Mouse (Mus musculus) right cerebral cortex, adult 18-20 months (tissue): ENCODE data around the gene Intu.

Experiments used
- DNase-seq: peaks from one replicate; pipeline ENCODE4 v3.0.0; 2022; ENCODE audit warnings: mixed read lengths

Gene Intu

DNA sequence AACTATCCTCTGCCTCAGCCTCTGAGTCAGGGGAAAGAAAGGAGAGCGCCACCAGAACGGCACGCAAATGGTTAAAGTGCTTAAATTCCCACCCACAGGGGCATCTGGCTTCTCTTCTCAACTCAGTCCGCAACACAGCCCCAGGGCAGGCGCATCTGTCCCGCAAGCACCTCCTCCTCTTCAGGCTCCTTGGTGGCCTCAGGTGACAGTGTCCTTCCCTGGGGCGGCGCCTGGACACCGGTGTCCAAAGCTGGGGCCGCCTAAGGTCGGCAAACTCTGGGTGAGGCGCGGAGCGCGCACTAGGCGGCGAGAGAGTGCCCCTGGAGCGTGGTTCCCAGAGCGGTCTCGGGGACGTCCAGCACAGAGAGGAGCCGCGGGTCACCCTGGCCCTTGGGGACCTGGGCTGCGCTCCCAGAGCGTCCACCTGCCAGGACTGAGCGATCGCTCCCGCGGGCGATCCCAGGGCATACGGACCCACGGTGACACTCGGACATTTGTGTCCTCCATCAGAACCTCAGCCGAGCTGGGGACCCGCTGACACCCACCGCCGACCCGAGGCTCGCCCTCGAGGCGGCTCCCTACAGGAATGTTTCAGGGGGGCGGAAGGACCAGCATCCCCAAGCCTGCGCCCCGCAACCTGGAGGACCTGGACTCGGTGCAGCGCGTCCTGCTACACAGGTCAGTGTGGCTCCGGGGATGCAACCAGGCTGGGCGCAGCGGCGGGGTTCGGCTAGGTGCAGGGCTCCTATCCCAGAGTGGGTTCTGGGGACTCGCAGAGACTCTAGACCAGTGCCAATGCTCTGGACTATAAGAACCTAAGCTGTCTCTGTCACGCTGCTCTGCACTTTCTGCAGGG, at the start of gene Intu:
Gene Intu (plus strand): TSS at position 1 of the 856 bp plus-strand sequence.
- DNase-seq, result peak; percentile 29

DNA sequence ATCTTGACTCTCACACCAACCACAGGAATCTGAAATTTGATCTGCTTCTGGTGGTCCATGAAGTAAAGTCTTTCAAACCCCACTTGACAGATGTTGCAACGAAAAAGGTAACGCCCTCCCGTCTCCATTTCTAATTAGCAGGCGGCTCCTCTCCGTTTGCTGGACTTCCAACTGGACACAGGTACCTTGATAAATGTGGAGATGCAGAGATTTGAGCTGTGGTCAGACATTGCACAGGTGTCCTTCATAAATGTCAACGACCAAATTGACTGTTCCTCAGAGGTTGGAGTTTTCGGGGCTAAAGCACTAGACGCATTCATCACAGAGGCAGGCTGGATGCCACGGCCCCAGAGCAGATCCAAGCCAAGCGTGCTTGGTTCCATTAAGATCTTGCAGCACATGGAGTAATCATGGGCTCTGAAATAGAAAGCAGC, 47.8 kb upstream of the Intu start:
- DNase-seq, result no peak

DNA sequence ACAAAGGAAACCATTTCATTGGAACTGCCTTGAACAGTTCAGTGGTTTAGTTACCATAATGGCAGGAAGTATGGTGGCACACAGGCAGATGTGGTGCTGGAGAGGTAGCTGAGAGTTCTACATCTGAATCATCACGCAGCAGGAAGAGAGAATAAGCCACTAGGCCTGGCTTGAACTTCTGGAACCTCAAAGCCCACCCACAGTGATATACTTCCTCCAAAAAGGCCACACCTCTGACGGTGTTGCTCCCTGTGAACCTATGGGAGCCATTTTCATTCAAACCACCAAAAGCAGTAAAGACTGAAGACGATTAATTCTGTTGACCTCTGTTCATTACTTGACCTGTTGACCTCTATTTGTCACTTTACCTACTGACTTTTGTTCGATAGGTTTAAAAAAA, 43.7 kb upstream of the Intu start:
- DNase-seq, result no peak

DNA sequence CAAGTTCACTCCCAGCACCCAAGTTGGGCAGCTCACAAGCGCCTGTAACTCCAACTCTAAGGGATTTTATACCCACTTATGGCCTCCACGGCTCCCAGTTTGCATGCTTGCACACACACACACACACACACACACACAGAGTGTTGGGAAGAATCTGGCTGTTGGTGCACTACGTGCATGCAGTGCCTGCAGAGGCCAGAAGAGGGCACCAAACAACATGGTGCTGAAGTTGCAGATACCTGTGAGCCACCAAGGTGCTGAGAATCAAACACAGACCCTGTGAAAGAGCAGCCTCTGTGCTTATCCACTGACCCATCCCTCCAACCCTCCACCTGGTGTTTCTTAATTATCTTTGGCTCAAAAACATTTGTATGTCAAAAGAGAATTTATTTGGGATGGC, 39.3 kb upstream of the Intu start:
- no peak for DNase-seq

DNA sequence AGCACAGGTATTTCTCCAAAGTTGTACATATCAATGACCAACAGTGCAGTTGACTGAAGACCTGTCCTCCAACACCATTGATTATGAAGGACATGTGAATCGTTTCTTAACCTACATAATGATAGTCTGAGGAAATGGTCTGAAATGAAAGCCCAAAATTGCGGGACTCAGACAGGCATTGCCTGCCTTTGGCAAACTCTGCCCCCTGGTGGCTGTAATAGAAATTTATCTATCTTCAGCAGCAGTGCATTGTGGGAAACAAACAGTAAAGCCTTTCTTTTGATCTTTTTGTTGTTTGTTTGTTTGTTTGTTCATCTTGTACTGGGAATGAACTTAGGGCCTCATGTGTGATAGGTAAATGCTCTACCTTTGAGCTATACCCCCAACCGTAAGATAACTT, 32.2 kb upstream of the Intu start:
- DNase-seq, result no peak

DNA sequence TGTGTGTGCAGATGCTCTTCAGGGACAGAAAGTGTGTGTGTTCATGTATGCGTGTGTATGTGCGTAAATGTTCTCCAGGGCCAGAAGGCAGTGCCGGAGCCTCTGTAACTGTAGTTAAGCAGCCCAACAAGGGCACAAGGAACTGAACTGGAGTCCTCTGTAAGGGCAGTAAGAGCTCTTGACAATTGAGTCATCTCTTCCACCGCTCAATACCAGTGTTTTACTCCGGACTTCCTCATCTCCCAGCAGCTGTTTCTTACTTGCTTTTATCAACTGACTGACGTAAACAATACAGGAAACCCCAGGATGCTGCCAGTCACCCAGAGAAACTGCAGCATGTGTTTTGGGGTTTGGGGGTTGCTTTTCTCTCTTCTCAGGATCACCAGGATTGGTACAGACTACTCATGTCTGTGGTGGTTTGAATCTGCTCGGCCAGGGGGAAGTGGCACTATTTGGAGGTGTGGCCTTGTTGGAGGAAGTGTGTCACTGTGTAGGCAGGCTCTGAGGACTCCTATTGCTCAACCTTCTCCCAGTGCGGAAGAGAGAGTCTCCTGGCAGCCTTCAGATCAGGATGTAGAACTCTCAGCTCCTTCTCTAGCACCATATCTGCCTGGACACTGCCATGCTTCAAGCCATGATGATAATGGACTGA, 30.8 kb upstream of the Intu start:
- no peak for DNase-seq

DNA sequence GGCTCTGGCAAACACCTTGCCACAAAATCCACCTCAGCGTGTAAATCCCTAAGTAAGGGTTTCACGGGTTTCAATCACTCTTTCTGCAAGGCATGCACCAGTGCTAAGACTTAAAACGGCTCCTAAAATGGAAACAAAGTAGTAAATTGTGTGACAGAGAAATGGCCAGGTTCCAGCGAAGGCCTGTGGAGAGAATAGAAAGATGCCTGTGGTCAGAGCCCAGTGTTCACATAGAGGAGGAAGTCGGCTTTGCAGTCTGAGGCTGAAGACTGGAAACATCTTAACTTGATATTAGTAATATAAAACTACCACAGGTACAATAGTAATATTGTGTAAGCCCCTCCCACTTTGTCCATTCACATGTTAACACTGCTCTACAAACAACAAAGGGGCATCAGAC, 26.7 kb upstream of the Intu start:
- no peak for DNase-seq

DNA sequence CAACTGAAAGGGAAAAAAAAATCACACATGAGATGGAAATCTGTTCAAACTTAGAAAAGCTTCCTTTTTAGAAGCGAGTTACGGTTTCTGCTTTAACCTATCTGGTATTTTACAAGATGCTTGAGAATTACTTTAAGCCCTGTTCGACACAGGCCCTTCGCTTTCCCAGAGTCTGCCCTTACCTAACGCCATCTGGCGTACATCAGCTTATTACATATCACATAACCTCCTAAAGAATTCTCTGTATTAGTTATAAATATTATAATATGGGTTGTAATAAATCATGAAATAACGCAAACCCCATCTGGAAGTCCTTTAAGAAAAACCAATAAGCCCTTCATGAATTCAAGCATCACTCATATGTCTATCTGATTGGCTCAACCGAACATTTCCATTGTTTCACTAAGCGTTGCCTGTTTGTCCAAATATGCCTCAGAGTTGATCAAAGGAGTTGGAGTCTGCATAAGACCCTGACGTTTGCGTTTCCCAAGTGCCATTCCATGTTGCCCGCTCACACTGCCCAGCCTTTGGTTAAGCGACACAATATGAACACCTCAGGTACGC, 25.6 kb upstream of the Intu start:
- no peak for DNase-seq

DNA sequence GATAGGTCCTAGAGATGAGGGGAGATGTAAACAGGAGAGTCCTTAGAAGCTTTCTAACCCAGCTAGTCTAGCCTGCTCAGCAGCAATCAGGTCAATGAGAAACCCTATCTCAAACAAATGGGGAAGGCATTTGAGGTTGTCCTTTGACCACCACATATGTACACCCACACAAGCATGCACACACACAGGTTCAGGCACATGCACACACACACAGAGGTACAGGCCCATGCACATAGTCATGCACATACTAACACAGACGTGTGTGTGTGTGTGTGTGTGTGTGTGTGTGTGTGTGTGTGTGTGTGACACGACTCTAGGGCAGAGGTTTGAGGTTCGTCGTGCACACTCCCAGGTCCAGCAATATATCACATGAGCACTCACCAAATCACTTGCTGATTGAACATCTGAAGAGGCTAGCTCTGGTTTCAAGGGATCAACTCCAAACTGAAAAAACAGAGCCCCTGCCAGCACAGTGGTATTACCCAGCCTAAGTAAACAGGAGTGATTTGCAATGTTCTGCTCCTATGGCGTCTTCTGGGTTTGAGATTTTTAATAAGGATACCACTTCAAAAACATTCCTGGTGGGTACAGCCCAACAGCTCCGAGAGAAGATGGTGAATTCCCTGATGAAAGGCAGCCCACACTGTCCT, 22.0 kb upstream of the Intu start:
- DNase-seq, result no peak

DNA sequence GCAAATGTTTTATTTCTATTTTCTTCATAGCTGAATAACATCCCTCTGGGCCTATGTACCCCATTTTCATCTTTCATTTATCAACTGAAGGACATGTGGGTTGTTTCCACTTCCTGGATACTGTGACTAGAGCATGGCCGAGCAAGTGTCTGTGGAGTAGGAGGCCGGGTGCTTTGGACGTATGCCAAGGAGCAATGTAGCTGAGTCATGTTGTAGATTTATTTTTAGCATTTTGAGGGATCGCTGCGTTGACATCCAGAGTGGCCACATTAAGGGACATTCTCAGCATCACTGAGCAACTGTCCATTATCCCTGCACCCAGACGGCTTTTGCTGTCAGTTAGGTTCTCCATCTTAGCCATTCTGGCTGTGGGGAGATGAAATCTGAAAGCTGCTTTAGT, 20.5 kb upstream of the Intu start:
- no peak for DNase-seq

DNA sequence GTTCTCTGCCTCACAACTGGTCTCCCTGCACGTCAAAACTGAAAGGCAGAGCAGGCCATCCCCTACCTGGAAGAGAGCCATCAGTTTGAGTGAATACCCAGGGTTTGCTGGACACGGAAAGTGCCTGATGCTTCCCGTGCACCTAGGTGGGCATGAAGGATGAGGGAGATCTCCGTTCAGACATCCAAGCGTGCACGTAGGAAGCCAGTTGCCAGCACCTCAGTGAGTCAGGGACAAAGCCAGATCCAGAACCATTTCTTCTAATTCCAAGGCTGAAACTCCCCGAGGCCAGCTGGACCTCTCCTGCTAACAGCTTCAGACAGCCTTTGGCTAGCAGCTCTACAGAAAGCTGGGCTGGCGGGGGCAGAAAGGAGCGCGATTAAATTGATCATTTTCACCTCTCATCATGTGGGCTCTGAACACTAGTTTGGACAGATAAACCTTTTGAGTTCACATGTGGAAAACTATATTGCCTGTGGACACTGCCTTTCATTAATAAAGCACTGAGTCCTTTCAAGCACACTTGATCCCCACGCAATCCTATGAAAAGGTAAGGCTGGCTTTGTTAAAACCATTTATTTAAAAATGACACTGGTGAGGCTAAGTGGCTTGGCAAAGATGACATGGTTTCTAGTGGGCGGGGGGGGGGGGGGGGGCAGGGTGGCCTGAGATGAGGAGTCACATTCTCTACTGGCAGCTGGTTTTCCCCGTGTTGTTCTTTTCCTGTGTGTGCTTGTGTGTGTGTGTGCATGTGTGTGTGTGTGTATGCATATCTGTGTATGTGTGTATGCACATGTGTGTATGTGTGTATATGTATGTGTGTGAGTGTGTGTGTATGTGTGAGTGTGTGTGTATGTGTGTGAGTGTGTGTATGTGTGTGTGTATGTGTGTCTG, 17.9 kb upstream of the Intu start:
- DNase-seq, result no peak

DNA sequence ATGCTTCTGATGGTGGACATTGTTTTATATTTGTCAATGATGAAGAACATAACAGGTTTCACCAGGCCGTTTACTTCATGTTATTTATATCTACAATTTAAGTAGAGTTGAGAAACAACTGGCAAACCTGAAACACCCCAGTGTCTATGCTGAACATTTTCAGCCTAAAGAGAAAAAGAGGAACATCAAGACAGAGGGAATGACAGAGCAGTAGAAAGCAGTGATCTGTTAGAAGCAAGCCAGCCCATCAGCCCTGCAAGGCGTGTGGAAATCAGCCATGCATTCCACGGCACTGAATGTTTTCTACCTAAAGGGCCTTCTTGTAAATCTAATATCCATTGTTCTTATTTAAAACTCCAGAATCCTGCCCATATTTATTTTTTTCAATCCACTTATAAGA, 12.8 kb upstream of the Intu start:
- no peak for DNase-seq

DNA sequence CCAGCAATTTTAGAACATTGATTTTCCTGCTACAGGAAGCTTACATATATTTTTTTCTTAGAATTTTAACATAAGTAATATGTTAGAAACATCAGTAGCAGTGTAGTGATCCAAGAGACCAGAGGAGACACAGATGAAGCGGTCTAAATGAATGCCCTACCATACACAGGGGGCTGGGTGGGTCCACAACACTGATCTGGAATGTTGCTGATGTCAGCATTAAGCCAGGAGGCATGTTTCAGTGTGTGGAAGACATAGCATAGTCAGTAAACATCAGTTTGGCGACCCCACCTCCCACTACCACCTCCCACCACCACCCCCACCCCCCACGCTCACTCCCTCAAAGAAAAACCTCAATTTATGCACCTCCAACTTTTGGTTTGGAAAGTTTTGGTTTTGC, 11.5 kb upstream of the Intu start:
- no peak for DNase-seq

DNA sequence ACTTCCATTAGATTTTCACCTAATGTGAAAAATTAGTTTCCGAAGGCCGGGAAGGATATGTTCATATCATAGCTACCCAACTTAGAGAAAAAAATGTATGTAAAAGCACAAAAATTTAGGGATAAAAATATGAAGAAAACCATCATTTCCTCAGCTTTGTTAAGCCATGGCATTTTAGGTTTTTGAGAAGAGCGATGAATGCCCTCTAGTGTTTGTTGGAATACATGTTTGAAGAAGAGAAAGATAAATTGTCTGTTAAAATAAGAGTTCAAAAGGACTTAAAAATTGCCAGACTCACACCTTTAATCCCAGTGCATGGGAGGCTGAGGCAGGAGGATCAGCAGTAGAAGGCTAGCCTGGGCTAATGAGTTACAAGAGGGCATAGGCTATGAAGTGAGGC, 10.5 kb upstream of the Intu start:
- no peak for DNase-seq

DNA sequence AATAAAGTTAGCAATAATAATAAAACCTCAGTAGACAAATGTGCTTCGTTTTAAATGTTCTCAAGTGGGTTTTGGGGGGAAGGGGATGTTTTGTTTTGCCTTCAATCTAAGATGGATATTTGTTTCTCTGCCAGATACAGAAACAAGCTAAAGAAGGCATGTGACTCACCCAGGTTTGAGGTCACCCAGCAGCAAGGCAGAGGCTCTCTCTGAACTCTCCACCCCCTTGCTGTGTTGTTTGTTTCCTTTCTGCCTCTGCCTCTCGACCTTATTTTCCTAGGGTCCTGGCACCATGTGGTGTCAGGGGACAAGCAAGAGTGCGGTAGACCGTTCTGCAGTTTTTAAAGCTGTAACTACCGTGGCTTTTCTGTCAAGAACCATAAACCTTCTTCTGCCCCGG, 8.6 kb upstream of the Intu start:
- DNase-seq, result no peak

DNA sequence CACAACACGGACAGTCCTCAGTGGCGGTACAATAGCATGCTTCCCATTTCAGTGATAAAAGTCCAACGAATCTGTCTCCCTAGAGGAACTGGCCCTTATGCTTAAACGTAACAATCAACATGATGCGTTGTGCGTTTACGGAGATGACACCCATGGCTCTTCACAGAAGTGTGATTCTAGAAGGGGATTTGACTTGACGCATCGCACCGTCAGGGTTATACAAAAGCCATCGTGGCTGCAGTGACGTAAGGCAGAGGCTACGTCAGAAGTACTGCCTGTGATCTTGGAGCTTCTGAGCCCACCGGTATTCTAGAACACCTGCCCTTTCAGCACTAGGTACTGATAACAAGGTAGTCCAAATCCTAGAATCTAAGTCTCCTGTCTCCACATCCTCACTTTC, 8.2 kb upstream of the Intu start:
- DNase-seq, result no peak

DNA sequence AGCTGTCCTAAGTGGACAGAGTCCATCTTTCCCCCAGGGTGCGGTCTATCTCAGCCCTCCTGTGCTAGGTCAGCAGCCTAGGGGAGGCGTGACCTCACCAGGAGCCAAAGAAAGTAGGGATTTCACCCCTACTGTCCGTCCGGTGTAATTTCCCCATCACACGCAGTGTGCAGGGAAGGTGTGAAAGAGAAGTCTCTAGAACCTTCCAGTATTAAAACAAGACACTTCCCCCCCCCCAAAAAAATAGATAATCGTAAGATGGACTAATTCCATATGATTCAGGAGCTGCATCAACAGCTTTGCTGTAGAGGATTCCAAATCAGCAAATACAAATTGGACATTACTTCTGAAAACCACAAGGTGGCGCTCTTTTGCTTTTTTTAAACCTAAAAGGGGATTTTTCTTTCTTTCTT, 7.7 kb upstream of the Intu start:
- DNase-seq, result no peak

DNA sequence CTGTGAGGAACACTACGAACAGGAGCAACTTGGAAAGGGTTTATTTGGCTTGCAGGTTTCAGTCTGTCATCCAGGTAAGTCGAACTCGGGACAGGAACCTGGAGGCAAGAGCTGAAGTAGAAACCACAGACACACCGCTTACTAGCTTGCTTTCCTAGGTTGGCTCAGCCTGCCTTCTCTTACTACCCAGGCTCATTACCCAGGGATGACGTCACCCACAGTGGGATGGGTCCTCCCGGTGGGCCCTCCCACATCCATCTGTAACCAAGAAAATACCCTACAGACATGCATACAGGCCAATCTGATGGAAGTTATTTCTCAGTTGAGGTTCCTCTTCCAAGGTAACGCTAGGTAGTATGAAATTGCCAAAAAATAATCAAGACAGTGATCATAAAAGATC, 6.2 kb upstream of the Intu start:
- DNase-seq, result no peak

DNA sequence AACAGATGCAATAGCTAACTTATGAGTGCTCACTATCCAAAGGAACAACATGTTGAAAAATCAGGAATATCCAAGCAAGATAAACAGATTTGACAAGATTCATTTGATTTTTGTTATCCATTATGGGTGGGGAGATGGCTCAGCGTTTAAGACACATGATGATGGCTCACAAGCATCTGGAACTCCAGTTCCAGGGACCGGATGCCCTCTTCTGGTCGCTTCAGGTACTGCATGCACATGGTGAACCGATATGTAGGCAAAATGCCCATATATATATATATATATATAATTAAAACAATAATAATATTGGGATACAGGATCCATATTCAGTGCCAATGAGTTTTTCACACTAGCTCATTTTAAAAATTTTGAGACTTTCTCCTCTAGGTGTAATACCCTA, 5.7 kb upstream of the Intu start:
- peak; percentile 18 for DNase-seq

DNA sequence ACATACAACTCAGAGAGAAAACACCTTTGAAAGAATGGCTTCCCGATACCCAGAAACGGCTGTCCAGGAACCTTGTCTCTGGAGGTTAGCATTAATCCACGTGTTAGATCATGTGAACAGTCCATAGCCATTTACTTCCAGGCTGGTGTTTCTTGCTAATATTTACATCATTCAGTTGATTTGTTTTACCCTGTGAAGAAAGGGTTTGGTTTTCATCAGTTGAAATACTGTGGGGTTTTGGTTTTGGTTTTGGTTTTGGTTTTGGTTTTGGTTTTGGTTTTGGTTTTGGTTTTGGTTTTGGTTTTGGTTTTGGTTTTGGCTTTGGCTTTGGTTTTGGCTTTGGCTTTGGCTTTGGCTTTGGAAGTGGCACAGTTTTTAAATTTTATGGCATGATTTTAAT, 5.0 kb upstream of the Intu start:
- DNase-seq, result no peak

DNA sequence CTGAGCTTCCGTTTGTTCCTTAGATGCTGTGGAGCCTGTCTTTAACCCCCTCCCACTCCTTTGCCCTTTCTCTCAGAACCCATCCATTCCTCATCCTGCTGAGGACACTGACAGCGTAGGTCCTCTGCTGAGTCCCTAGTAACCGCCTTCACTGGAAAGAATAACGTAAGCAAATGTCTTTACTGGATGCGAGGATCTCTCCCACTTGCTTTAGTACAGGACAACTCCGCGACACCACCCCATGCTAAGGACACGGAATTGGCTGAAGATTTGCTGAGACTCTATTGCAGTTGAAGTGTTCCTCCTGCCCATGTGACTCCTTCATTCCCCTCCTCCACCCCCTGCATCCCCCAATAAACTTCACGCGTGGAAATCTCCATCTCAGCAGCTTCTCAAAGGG, 3.9 kb upstream of the Intu start:
- no peak for DNase-seq
